In genomic region chrX:110061870-110062269, GRCm38 (mm10) we compare ENCODE assay signal across 29 mouse cellular contexts.
"Had no signal": no experiment of that assay in that cellular context is flagged by ENCODE, and none has a peak within 500 bp of the region (broad histone marks: within the 10 kb centered on the region; RNA-seq: fewer than 3 reads in every experiment).

No protein-coding gene starts in this region.

- H3K27me3 ChIP-seq: heart, embryonic 12.5 days; heart, embryonic 13.5 days; heart, embryonic 15.5 days; hindbrain, embryonic 12.5 days; hindbrain, embryonic 13.5 days; hindbrain, embryonic 15.5 days; intestine, embryonic 15.5 days; kidney, embryonic 15.5 days had no signal

- H3K4me1 ChIP-seq: heart, embryonic 12.5 days; heart, embryonic 13.5 days; heart, embryonic 15.5 days; hindbrain, embryonic 10.5 days; hindbrain, embryonic 12.5 days; hindbrain, embryonic 13.5 days; hindbrain, embryonic 15.5 days; intestine, embryonic 15.5 days; kidney, embryonic 15.5 days had no signal

- H3K9me3 ChIP-seq: heart, embryonic 12.5 days; heart, embryonic 13.5 days; heart, embryonic 15.5 days; hindbrain, embryonic 10.5 days; hindbrain, embryonic 12.5 days; hindbrain, embryonic 13.5 days; hindbrain, embryonic 15.5 days; intestine, embryonic 15.5 days; kidney, embryonic 15.5 days had no signal

- H3K9ac ChIP-seq: heart, embryonic 12.5 days; heart, embryonic 13.5 days; heart, embryonic 15.5 days; hindbrain, embryonic 12.5 days; hindbrain, embryonic 13.5 days; hindbrain, embryonic 14.5 days; hindbrain, embryonic 15.5 days; intestine, embryonic 15.5 days; kidney, embryonic 15.5 days had no signal

- H3K4me3 ChIP-seq: heart, embryonic 12.5 days; heart, embryonic 13.5 days; heart, embryonic 15.5 days; hindbrain, embryonic 10.5 days; hindbrain, embryonic 12.5 days; hindbrain, embryonic 13.5 days; hindbrain, embryonic 15.5 days; intestine, embryonic 15.5 days; kidney, embryonic 15.5 days; layer of hippocampus, adult 2 months; left cerebral cortex, adult 2 months had no signal

- H3K36me3 ChIP-seq: heart, embryonic 12.5 days; heart, embryonic 13.5 days; heart, embryonic 15.5 days; hindbrain, embryonic 10.5 days; hindbrain, embryonic 12.5 days; hindbrain, embryonic 13.5 days; hindbrain, embryonic 15.5 days; intestine, embryonic 15.5 days; kidney, embryonic 15.5 days had no signal

- H3K27ac ChIP-seq: heart, embryonic 13.5 days; heart, embryonic 15.5 days; hindbrain, embryonic 10.5 days; hindbrain, embryonic 12.5 days; hindbrain, embryonic 13.5 days; hindbrain, embryonic 14.5 days; hindbrain, embryonic 15.5 days; hindbrain, postnatal 0 days; intestine, embryonic 15.5 days; kidney, embryonic 15.5 days; kidney, postnatal 0 days; layer of hippocampus, adult 2 months; left cerebral cortex, adult 2 months had no signal

- DNase-seq: heart, postnatal 10 days; heart, postnatal 14 days; heart, postnatal 36 days; heart, postnatal 4 days; kidney, adult 11 months; kidney, adult 18-20 months; kidney, adult 2 months; kidney, adult 9 months; kidney, postnatal 10 days; kidney, postnatal 14 days; kidney, postnatal 25 days; kidney, postnatal 36 days; kidney, postnatal 4 days; layer of hippocampus, adult 9-11 months; layer of hippocampus, postnatal 36 days had no signal
